Mouse (Mus musculus) myocyte (in vitro differentiated cells): ENCODE measurements around the gene Mylk. TPM values are rescaled to one million over a fixed set of nuclear protein-coding genes. Genes with fewer than 3 reads are reported as not detected.

Source experiments
- H3K27me3 ChIP-seq: one replicate; pipeline ENCODE4 v1.6.1; 2011; ENCODE audit not compliant: control insufficient read depth, insufficient read depth, insufficient read length
- H3K36me3 ChIP-seq: one replicate; pipeline ENCODE4 v1.6.1; 2011; ENCODE audit not compliant: control insufficient read depth, insufficient read depth
- H3K4me2 ChIP-seq: one replicate; pipeline ENCODE4 v1.6.1; 2011; ENCODE audit warnings: low read depth, control low read depth
- H3K4me3 ChIP-seq: one replicate; pipeline ENCODE4 v1.5.1; 2011; ENCODE audit warnings: mild to moderate bottlenecking, control low read depth, moderate library complexity
- H3K79me2 ChIP-seq: one replicate; pipeline ENCODE4 v1.6.1; 2011; ENCODE audit not compliant: control insufficient read depth, insufficient read depth
- H3ac ChIP-seq: one replicate; pipeline ENCODE4 v1.6.1; 2011; ENCODE audit not compliant: control insufficient read depth, insufficient read length
- CEBPB ChIP-seq: IDR thresholded peaks from 2 replicates; pipeline ENCODE4 v1.6.1; 2011; ENCODE audit warnings: mild to moderate bottlenecking, moderate library complexity; ENCODE audit not compliant: poor library complexity, insufficient read depth, severe bottlenecking
- E2F4 ChIP-seq: IDR thresholded peaks from one replicate; pipeline ENCODE4 v1.6.1; 2011; ENCODE audit warnings: mild to moderate bottlenecking, control low read depth, moderate library complexity; ENCODE audit not compliant: insufficient read depth
- MAX ChIP-seq: IDR thresholded peaks from one replicate; pipeline ENCODE4 v1.6.1; 2011; ENCODE audit warnings: low read depth, mild to moderate bottlenecking, control low read depth
- MYOG ChIP-seq, 3 experiments: IDR thresholded peaks; one replicate each; pipeline ENCODE4 v1.6.1; 2011; ENCODE audit warnings: control low read depth in 2 of 3, low read depth in 2 of 3, mild to moderate bottlenecking in 2 of 3; ENCODE audit not compliant: insufficient read length in 2 of 3, control insufficient read depth in 1 of 3, insufficient read depth in 1 of 3
- POLR2A ChIP-seq: IDR thresholded peaks from one replicate; pipeline ENCODE4 v1.6.1; 2011; ENCODE audit warnings: low read depth, mild to moderate bottlenecking, control low read depth, moderate library complexity; ENCODE audit not compliant: insufficient read length
- POLR2AphosphoS2 ChIP-seq: IDR thresholded peaks from one replicate; pipeline ENCODE4 v1.6.1; 2011; ENCODE audit warnings: low read depth, control low read depth; ENCODE audit not compliant: insufficient read length
- REST ChIP-seq: IDR thresholded peaks from one replicate; pipeline ENCODE4 v1.6.1; 2011; ENCODE audit warnings: mild to moderate bottlenecking, control low read depth, moderate library complexity; ENCODE audit not compliant: insufficient read depth, insufficient read length
- SRF ChIP-seq: IDR thresholded peaks from one replicate; pipeline ENCODE4 v1.6.1; 2011; ENCODE audit warnings: low read depth; ENCODE audit not compliant: control insufficient read depth, insufficient read length
- TCF12 ChIP-seq: IDR thresholded peaks from one replicate; pipeline ENCODE4 v1.6.1; 2011; ENCODE audit warnings: mild to moderate bottlenecking, control low read depth; ENCODE audit not compliant: poor library complexity, insufficient read depth, severe bottlenecking
- TCF3 ChIP-seq: IDR thresholded peaks from one replicate; pipeline ENCODE4 v1.6.1; 2011; ENCODE audit warnings: low read depth, control low read depth; ENCODE audit not compliant: insufficient read length
- polyA plus RNA-seq: library from polyadenylated mRNA; unstranded; fragments of >200 nt; fragmentation: generic; extraction: Trizol; gene quantifications from one replicate; pipeline ENCODE4 v1.2.1, GENCODE M21; 2012; ENCODE audit warnings: missing spikeins

The Mylk gene
- polyA plus RNA-seq, 1 experiment, result 2.1 TPM

DNA sequence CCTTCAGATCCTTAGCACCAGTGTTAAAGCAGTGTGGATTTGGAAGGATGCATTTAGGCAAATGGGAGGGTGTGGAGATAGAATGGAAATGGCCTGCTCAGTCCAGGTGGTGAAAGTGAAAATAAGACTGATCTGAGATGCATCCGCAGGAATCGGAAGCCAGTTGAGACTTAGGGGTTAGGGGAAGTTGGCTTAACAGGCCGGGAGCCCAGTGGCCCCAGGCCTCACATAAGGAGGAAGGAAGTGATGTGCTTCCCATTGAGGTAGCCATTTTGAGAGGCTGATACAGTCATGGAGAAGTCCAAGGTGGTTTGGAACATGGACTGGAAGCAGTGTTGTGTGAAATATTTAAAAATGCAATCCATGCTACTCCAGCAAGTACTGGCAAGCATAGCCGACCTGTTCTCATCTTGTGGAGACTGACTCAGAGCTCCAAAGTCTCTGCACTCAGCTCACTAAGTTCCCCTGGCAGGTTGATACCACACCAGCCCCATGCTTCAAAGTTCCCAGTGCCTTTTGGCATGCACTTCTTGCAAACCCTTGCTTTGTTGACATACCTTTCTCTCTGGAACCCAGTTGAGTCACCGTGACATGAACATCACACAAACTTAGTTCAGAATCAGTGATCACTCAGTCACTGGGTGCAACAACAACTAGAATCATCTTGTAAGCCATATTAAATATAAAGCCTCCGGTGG is 302.4 kb downstream of the Mylk start:
- no peaks in the 10 kb centered on the region for H3K27me3 ChIP-seq
- no peaks in the 10 kb centered on the region for H3K79me2 ChIP-seq
- no peak overlapping the region for H3K4me2 ChIP-seq
- no peak for TF ChIP-seq CEBPB
- no peak for TF ChIP-seq MAX
- no peak for TF ChIP-seq TCF12
- no peak for TF ChIP-seq E2F4
- TF ChIP-seq POLR2AphosphoS2, result no peak
- no peak for TF ChIP-seq REST
- TF ChIP-seq SRF, result no peak
- H3K4me3 ChIP-seq, result no peak overlapping the region
- no peak overlapping the region for H3ac ChIP-seq
- H3K36me3 ChIP-seq, result peaks cover 9% of the 10 kb centered on the region

DNA sequence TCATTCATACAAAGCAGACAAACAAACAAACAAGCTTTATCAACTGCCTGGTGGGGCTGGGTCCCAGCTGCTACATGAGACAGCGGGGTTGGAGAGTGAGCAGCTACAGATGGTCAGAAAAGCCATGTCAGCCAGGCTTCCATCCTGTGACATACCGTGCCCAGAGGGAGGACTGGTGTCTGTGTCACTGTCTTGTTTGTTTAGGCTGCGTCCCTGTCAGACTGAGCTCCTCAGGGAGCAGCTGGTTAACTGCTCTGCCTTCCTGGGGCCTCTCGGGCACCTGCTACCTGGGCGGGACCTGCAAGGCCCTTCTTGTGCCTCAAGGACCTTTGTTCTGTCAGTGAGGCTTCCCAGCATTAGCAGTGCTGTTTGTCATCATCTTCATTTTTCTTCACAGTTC is 306.1 kb downstream of the Mylk start:
- Histone ChIP-seq H3K79me2 (no peaks in the 10 kb centered on the region), H3K4me3 (no peak overlapping the region), H3K36me3 (no peaks in the 10 kb centered on the region), H3ac (no peak overlapping the region), H3K27me3 (no peaks in the 10 kb centered on the region), H3K4me2 (no peak overlapping the region)
- TF ChIP-seq TCF3, result no peak
- no peak for TF ChIP-seq MYOG (IDR thresholded peaks at IDR 0.05; ENCODE audit: control insufficient read depth in 1 of 3, insufficient read depth in 1 of 3, insufficient read length in 2 of 3, low read depth in 2 of 3)
- no peak for TF ChIP-seq POLR2A

Other genes with a start within 250 kb of the Mylk start
- gene Kalrn, start 171.7 kb upstream of the Mylk start, polyA plus RNA-seq, result 5.5 TPM
- not detected for gene Ropn1, start 95.3 kb upstream of the Mylk start, polyA plus RNA-seq
- gene Ccdc14, start 54.6 kb upstream of the Mylk start, polyA plus RNA-seq, result 1.0 TPM